Mouse (Mus musculus) brain, embryonic 18.5 days (tissue): Measurements from ENCODE around the gene Chrna9.

Experiments
- DNase-seq: peaks from one replicate; pipeline ENCODE4 v3.0.0-alpha.2; 2012; ENCODE audit warnings: low read depth, low spot score

Gene Chrna9

GRCm38 (mm10) chr5:65919326-65919725 lies 15.4 kb upstream of the Chrna9 start:
- DNase-seq = no peak

GRCm38 (mm10) chr5:65919904-65920303 lies 14.8 kb upstream of the Chrna9 start:
- no peak for DNase-seq

DNA sequence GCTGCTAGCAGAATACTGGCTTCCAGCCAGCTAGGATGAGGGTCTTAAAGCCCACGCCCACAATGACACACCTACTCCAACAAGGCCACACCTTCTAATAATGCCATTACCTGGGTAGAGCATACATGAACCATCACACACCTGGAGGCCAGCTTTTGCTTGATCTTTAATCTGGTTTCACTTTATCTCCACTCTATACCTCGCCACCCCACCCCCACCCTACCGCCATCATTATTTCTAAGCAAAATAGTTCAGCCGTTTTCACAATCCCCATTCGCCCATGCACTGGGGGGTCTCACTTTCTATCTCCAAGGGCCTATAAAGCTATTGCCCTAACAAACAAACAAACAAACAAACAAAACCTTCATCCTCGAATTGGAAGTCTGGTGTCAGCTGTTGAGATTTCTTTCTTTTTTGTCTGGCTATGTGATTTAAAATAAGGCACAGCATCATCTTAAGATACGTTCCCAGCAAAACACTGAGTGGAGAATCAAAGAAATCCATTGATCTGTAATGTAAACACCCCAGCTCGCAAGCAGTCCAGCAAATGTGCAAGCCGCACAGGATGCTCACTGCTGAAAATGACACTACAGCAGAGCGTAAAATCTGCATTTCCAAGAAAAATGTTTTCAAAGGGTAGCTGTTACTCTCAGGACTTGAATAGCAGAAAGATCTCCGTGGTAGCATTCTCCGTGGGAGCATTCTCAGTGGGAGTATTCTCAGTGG lies 13.9 kb upstream of the Chrna9 start:
- no peak for DNase-seq

GRCm38 (mm10) chr5:65921477-65922138 lies 13.1 kb upstream of the Chrna9 start:
- DNase-seq = no peak

DNA sequence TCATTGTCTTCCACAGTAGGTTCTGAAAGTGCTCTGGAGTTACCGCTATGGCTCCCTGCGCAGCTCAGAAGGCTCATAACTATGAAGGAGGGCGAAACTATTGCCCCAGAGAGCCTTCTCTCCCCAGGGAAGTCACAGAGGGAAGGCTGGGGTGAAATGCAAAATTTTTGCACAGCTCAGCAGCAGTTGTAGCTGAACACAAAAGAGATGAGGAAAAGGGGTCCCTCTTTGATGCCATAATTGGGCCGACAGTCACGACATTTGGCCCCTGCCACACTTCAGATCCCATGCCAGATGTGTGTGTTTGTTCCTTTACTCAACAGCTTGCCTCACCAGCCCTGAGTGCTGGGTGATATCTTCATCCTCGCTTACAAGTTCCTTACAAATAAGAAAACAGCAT lies 8.1 kb upstream of the Chrna9 start:
- no peak for DNase-seq

GRCm38 (mm10) chr5:65929162-65929561 lies 5.6 kb upstream of the Chrna9 start:
- DNase-seq = no peak

GRCm38 (mm10) chr5:65930171-65930570 lies 4.5 kb upstream of the Chrna9 start:
- DNase-seq = no peak

GRCm38 (mm10) chr5:65933258-65933657 lies 1.5 kb upstream of the Chrna9 start:
- no peak for DNase-seq

DNA sequence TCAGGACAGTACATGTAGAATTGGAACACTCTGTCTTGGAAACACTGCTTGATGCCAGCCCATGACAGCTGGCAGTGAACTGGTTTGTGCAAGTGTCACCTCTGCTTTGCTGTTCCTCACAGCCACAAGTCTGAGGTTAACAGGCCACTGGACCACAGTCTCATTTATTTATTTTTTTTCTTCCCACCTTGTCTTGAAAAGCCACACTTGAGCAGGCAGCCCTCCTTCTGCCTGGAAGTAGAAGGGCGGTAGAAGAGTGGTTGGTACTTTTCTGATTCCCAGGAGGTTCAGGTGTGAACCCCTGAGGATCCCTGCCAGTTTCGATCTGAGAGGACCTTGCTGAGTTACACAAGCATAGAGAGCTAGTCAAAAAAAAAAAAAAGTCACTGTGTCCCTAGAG lies 957 bp upstream of the Chrna9 start:
- DNase-seq = no peak

DNA sequence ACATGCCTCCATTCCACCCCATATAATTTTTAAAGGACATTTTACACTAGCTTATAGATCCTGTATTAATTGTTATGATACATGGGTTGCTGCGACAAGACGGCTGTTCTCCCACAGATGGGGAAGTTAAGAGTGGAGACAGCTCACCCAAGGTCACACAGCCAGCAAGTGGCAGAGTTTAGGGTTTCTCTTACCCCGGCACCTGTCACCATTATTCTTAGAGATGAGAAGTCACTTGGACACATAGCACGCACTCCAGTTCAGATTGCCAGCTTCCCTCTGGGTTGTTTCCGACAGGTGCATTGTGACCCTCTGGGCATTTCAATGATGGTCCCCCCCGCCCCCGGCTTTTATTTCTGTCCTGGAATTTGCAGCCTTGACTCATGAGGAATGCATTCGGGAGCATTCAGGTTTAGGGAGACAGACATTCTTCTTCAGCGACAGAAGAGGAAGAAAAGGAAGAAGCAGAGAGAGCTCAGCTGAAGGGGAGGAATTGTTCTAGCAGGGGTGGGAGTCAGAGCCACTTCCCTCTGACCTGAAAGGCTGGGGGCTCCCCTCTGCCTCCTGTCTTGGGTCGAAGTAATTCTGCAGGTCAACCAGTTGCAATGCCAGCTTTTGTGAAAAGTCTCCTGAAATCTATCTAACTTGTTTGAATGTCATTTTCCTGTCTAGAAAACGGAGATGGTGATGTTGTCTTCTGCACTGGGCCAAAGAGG lies 2.4 kb downstream of the Chrna9 start:
- DNase-seq = no peak

DNA sequence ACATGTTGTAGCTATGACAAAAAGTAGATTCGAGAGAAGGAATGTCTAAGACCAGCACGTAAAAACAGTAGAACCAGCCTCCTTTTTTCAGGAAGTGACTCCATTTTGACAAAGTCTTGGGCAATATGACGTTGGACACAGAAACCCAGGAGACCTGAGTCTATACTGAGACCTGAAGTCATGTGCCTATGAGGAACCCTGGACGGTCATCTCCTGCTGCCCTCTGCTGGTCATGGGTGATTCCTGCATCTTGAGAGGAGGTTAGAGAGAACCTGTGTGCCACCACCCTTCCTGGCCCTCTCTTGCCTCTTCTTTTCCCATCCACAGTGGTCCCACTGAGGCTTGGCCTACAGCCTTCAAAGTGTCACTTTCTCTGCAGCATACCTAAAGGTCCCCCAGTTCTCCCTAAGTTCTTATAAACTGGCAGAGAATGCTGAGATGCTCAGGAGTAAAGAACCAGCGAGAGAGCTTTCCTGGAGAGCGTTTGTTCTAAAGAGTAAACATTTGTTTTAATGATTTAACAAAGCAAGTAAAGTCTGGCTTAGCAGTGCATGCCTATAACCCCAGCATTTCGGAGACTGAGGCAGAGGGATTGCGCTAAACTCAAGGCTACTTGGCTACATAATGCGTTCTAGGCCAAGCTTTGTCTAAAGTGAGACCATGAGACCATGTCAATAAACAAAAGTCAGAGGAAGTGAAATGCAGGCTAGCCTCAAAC lies 3.4 kb downstream of the Chrna9 start:
- DNase-seq = no peak

DNA sequence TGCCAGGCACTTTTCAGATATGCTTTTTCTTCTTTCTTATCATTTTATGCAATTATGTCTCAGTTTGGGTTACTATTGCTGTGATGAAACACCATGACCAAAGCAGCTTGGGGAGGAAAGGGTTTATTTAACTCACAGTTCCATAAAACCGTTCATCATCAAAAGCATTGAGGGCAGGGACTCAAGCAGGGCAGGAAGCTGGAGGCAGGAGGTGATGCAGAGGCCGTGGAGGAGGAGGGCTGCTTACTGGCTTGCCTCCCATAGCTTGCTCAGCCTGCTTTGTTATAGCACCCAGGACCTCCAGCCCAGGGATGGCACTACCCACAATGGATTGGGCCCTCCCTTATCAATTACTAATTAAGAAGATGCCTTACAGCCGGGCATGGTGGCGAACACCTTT lies 6.4 kb downstream of the Chrna9 start:
- DNase-seq = no peak

DNA sequence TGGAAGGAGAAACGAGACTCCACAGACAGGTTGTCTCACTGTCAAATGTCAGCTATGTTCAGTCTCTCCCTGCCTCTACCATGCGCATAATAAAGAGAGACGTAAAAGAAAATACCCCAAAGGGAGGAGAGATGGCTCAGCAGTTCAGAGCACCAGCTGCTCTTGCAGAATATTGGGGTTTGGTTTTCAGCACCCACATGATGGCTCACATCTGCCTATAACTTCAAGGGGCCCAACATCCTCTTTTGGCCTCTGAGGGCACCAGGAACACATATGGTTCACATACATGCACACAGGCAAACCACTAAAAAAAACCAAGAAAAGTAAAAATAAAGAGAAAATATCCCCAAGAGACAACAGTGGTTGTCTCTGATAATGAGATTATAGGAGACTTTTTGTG lies 15.1 kb downstream of the Chrna9 start:
- DNase-seq = no peak

DNA sequence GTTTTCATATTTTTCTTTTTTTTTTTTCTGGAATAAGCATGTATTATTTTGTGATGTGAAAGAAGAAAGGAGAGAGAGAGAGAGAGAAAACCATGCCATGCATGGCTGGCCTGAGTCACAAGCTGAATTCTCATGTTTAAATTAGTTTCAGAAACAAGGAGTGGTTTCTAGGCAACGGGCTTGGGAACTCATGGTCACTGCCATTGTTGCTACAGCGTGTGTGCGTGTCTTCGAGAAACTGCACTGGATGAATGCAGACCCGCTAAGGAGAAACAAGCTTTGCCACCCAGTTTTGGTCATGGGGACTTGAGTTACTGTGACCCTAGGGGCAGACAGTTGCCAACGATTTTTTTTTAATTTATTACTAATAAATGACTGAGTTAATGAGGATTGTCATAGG lies 15.5 kb downstream of the Chrna9 start:
- DNase-seq = peak; percentile 74

DNA sequence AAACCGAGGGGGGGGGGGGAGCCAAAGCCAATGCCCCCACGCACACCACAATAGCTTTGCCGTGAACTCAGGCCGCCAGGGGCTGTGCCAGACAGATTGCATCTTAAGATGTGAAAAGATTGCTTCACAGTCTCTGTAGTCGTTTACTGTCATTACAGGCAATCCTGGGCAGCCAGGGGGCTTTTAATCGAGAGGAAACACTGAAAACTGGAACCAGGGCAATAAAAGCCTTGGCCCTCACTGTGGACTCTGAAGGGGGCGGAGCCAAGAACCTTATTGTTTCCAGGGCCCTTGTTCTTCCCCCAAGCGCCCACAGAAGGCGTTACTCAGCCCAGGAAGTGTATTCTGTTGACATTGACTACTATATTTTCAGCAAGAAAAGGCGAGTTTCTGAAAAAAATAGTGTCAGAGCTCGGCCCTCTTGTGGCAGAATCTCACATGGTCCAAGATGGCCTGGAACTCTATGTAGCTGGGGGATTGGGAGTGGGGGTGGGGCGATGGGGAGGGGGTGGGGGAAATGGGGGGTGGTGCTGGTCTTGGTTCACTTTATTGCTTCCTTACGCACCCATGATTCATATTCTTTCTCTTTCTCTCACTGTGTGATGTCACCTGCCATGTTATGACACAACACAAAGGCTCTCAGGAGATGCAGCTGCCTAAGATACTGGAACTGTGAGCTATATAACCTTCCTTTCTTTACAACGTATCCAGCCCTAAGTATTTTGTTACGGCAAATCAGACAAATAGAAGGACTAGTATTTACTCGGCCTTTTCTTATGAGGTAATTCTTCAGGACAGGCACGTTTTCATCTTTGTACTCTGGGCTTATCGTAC lies 16.2 kb downstream of the Chrna9 start:
- no peak for DNase-seq

DNA sequence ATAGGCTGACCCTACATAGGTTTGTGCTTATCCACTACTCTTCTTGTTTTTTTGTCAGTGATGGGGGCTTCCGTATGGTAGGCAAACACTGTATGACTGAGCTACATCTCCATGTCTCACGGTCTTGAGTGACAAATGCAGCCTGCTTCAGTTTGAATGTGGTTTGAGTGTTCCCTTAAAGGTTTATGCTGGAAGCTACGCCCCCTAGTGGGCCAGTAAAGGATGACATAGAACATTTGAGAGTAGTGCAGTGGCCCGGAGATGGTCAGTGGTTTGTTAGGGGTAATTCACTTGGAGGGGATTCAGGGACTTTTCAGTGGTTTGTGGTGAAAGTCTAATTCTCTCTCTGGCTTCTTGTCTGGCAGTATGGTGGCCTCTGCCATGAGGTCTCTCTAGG lies 16.8 kb downstream of the Chrna9 start:
- DNase-seq = no peak

DNA sequence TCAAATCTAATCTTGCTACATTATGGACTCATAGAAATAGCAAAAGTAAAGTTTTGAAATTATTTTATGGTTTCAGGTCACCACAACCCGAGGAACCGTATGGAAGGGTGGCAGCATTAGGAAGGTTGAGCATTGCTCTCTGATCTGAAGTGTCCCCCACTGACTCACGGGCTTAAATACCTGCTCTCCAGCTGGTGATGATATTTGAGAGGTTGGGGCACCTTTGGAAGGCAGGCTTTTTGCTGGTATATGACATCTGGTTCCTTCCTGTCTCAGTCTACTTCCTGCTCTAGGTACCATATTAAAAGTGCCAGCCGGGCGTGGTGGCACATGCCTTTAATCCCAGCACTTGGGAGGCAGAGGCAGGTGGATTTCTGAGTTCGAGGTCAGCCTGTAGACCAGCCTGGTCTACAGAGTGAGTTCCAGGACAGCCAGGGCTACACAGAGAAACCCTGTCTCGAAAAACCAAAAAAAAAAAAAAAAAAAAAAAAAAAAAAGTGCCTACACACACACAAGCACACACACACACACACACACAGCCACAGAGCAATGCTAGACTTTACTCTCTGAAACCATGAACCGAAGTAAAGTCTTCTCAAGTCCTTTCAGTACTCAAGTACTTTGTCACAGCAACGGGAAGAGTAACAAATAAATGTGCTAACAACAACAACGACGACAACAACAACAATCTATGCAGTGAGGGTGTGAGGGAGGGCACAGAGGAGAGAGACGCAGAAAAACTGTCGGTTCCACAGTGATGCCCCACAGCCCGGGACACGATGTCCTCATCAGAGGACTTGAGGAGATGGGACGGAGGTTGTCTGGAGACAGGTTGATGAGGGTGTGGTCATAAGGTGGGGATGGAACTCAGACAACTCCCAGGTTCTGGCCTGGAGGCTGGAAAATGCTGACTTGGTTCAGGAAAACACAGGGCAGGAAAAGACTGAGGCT lies 19.7 kb downstream of the Chrna9 start:
- no peak for DNase-seq

- no peak for DNase-seq
These were observed 20.8 kb downstream of the Chrna9 start for GRCm38 (mm10) chr5:65955343-65956143.
